Mouse (Mus musculus): Measurements from ENCODE around the gene Enpp1. TPM values are rescaled to one million over a fixed set of nuclear protein-coding genes. Genes with fewer than 3 reads are reported as not detected.

Enpp1 gene
- polyA plus RNA-seq (2015; fragmentation: Nextera tagmentation; extraction: Ambion mirVana): 4.1 and 4.3 TPM in 2 replicates

- WGBS: under 1% methylated on average over 73 of the region's 79 CpGs
- H3K27ac ChIP-seq (replicated peaks): 0 out of 2 replicates have a peak within 1 kb of the TSS, but pooled peaks have one; percentile 36
- H3K9me3 ChIP-seq: no peaks in the 10 kb centered on the region
- no peaks in the 10 kb centered on the region for H3K36me3 ChIP-seq
- H3K9ac ChIP-seq: peak within 1 kb of the TSS; percentile 86
- peaks cover 17% of the 10 kb centered on the region for H3K27me3 ChIP-seq (replicated peaks)
- peak within 1 kb of the TSS; percentile 98 for H3K4me2 ChIP-seq
- ATAC-seq (ENCODE audit: extremely low read depth, insufficient number of reproducible peaks, low FRiP score, low TSS enrichment): peak; percentile 54
- peak within 1 kb of the TSS; percentile 79 for H3K4me3 ChIP-seq
- H3K4me1 ChIP-seq: peaks cover 6% of the 10 kb centered on the region; the same call in 1 of the 2 replicates
Measured at GRCm38 (mm10) chr10:24711480-24712366, at the start of gene Enpp1. TSS of gene Enpp1 (minus strand) at chr10:24712159.

DNA sequence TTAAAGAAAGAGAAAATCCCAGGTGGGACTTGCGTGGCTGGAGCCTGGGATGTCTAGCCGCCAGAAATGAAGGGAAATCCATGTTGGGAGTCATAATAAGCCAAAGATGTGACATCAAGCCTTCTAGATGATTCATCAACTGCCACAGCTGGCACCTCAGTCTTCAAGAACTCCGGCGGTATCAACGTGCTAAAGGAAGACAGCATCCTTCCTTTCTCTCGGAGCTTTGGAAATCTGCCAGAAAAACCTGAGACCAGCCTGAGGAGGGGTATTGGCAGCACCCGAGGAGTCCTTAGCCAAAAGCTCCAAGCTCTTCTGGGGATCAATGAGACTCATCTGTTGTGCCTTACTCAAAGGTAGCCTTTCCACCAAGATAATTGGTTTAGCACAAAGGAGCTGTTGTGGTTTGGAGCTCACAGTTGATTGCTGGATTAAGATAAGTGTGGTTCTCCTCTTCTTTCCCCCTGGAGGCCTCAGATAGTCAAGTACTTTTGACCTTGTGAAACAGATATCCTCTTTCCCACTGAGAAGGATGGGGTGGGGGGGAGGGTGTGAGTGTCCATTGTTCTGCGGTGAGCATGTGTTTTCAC is 46.5 kb upstream of the Enpp1 start:
- H3K9me3 ChIP-seq: no peaks in the 10 kb centered on the region
- no peaks in the 10 kb centered on the region for H3K27me3 ChIP-seq (replicated peaks)
- H3K27ac ChIP-seq (replicated peaks): no peak overlapping the region
- no peak overlapping the region for H3K4me3 ChIP-seq
- H3K4me2 ChIP-seq: no peak overlapping the region
- no peak overlapping the region for H3K9ac ChIP-seq
- H3K36me3 ChIP-seq: no peaks in the 10 kb centered on the region
- no peak for ATAC-seq (ENCODE audit: extremely low read depth, insufficient number of reproducible peaks, low FRiP score, low TSS enrichment)
- 26% methylated on average over 8 of the region's 8 CpGs for WGBS
- peaks cover 20% of the 10 kb centered on the region for H3K4me1 ChIP-seq

DNA sequence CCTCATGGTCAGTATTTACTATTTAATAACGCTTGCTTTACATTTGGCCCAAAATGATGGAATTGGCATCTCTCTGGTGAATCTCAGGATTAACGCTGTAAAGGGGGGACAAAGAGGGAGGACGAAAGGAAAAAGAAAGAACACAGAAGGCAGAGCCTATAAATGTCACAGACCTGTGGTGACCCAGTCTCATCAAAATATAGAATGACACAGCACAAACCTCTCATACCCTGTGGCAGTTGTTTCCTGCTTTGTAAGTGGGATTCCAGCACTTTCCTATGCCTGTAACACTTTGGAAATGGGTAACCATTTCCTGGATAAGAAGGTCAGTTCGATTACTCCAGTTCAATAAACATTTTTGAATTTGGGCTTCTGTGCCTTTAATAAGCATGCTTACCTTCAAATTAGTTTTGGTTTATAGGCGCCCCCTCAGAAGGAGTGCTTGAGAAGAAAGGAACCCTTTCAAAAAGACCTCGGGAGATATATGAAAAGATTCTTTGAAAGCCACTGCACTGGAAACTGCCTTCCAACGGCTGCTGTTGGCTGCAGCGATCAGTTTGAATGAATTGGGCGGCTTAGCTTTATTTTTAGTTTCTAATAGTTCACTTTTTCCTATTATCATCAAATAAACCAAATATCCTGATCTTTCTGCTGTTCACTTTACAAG is 43.0 kb upstream of the Enpp1 start:
- Histone ChIP-seq H3K4me2 (peak overlapping the region; percentile 65), H3K4me1 (peaks cover 20% of the 10 kb centered on the region), H3K36me3 (no peaks in the 10 kb centered on the region), H3K4me3 (no peak overlapping the region), H3K27me3 (replicated peaks) (no peaks in the 10 kb centered on the region), H3K27ac (replicated peaks) (no peak overlapping the region), H3K9ac (no peak overlapping the region), H3K9me3 (no peaks in the 10 kb centered on the region)
- no peak for ATAC-seq (ENCODE audit: extremely low read depth, insufficient number of reproducible peaks, low FRiP score, low TSS enrichment)
- 72% methylated on average over 9 of the region's 9 CpGs for WGBS

DNA sequence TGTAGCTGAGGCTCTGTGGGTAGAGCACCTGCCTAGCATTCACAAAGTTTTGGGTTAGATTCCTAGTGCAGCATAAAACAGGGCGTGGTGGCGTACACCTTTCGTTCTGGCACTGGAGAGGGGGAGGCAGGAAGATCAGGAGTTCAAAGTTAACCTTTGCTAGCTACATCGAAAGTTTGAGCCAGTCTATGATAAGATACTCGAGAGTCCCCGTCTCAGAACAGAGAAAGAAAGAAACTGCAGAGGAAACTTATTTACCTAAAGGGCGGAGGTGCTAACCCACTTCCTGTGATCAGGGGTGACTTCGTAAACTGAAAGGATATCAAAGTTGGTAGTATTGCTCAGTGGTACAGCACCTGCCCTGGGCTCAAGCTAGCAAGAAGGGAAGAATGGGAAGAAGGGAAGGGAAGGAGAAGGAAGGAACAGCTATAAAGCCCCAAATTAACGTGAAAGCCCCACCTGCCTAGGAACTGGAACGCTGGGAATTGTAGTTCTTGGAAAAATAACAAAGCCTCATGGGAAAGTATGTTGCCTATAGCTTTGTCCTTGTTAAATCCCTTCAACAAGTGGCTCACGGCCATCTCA is 42.4 kb upstream of the Enpp1 start:
- H3K9me3 ChIP-seq: no peaks in the 10 kb centered on the region
- no peaks in the 10 kb centered on the region for H3K36me3 ChIP-seq
- H3K4me2 ChIP-seq: peak overlapping the region; percentile 65
- WGBS: 35% methylated on average over 11 of the region's 11 CpGs
- ATAC-seq (ENCODE audit: extremely low read depth, insufficient number of reproducible peaks, low FRiP score, low TSS enrichment): no peak
- peak overlapping the region; percentile 45 for H3K9ac ChIP-seq
- H3K4me3 ChIP-seq: peak overlapping the region; percentile 51
- no peak overlapping the region for H3K27ac ChIP-seq (replicated peaks)
- no peaks in the 10 kb centered on the region for H3K27me3 ChIP-seq (replicated peaks)
- H3K4me1 ChIP-seq: peaks cover 20% of the 10 kb centered on the region

DNA sequence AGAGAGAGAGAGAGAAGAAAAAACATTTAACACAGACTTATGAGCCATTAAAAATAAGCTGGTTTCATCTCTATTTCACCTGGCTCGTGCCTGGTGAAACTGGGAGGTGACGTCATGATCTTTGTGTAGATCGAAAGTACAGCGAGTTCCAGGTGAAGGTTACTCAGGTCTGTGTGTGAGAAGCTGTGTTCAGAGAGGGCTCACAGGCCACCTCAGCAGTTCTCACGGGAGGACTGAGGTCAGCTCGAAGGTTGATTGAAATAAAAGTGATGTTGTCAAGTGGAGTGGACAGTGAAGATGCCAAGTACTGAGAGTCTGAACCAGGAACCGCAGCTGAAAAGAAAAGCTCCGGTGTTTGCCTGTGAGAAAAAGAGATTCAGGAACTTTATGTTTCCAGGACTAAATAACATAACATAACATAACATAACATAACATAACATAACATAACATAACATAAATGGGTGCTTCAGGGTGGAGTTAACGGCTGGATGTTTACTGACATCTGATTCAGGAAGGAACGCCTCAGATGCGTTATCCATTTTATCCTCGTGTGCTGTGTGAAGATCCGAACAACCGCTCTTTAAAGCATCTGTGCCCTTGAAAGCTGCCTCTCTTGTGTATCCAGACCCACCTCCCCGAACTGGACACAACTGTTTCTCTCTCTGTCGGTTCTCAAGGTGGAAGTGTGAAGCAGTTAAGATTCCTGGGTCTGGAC is 41.7 kb upstream of the Enpp1 start:
- Histone ChIP-seq H3K27ac (replicated peaks) (no peak overlapping the region), H3K36me3 (no peaks in the 10 kb centered on the region), H3K4me2 (peak overlapping the region; percentile 65), H3K9ac (peak overlapping the region; percentile 45; the same call in 1 of the 2 replicates), H3K4me3 (peak overlapping the region; percentile 51), H3K9me3 (no peaks in the 10 kb centered on the region), H3K27me3 (replicated peaks) (no peaks in the 10 kb centered on the region), H3K4me1 (peaks cover 18% of the 10 kb centered on the region)
- no peak for ATAC-seq (ENCODE audit: extremely low read depth, insufficient number of reproducible peaks, low FRiP score, low TSS enrichment)
- 61% methylated on average over 16 of the region's 16 CpGs for WGBS

GRCm38 (mm10) chr10:24742950-24743487 is 31.1 kb upstream of the Enpp1 start:
- Histone ChIP-seq H3K27ac (replicated peaks) (no peak overlapping the region), H3K9me3 (no peaks in the 10 kb centered on the region), H3K9ac (no peak overlapping the region), H3K4me3 (no peak overlapping the region), H3K4me2 (no peak overlapping the region), H3K36me3 (no peaks in the 10 kb centered on the region), H3K27me3 (replicated peaks) (no peaks in the 10 kb centered on the region), H3K4me1 (peaks cover 13% of the 10 kb centered on the region)
- ATAC-seq (ENCODE audit: extremely low read depth, insufficient number of reproducible peaks, low FRiP score, low TSS enrichment): no peak
- 75% methylated on average over 11 of the region's 13 CpGs for WGBS

- Histone ChIP-seq H3K27ac (replicated peaks) (no peak overlapping the region), H3K27me3 (replicated peaks) (no peaks in the 10 kb centered on the region), H3K9me3 (no peaks in the 10 kb centered on the region), H3K4me2 (no peak overlapping the region), H3K9ac (no peak overlapping the region), H3K36me3 (no peaks in the 10 kb centered on the region), H3K4me1 (peaks cover 16% of the 10 kb centered on the region), H3K4me3 (no peak overlapping the region)
- WGBS: 35% methylated on average over 7 of the region's 7 CpGs
- ATAC-seq (ENCODE audit: extremely low read depth, insufficient number of reproducible peaks, low FRiP score, low TSS enrichment): no peak
Measured at GRCm38 (mm10) chr10:24741229-24742198, 29.6 kb upstream of the Enpp1 start.

DNA sequence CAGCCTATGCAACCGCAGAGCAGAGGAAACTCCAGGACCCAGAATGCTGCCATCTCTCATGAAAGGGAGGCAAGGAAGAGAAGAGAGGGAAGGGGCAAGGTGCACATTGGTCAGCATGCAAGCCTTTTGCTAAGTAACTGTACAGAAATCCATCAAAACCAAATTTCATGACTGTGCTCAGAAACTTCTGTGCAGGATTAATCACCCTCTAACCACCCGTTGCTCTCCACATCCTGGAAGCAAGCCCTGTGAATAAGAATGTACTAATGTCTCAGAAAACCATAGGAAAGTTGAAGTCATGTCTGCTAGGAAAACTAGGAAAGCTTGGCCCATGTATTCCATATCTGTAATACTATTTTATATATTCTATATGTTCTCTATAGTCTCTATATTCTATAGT is 27.2 kb upstream of the Enpp1 start:
- Histone ChIP-seq H3K27ac (replicated peaks) (no peak overlapping the region), H3K4me3 (no peak overlapping the region), H3K4me2 (no peak overlapping the region), H3K4me1 (peaks cover 16% of the 10 kb centered on the region), H3K9me3 (no peaks in the 10 kb centered on the region), H3K27me3 (replicated peaks) (no peaks in the 10 kb centered on the region), H3K9ac (no peak overlapping the region), H3K36me3 (no peaks in the 10 kb centered on the region)
- WGBS: 65% methylated on average over 2 of the region's 2 CpGs
- no peak for ATAC-seq (ENCODE audit: extremely low read depth, insufficient number of reproducible peaks, low FRiP score, low TSS enrichment)

DNA sequence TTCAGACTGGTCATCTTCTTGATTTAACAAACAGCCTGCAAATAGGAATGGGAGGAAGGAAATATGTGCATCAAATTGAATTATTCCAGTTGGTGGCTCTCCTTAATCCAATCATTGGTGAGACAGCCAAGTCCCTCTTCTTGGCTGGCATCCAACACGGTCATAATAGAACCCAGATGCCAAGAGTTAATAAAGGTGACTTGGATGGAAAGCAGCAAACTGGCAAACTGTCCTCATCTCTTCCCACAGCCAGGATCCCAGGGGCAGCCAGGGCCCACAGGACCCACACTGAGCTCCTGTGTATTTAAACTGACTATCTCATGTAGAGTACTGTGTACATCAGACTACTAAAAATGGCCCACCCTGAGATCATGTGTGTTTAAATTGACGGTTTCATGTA is 26.5 kb upstream of the Enpp1 start:
- no peaks in the 10 kb centered on the region for H3K36me3 ChIP-seq
- ATAC-seq (ENCODE audit: extremely low read depth, insufficient number of reproducible peaks, low FRiP score, low TSS enrichment): no peak

More for the DNA sequence above, 26.5 kb upstream of the Enpp1 start:
- Histone ChIP-seq H3K4me1 (peaks cover 16% of the 10 kb centered on the region), H3K4me3 (no peak overlapping the region), H3K9me3 (no peaks in the 10 kb centered on the region), H3K27me3 (replicated peaks) (no peaks in the 10 kb centered on the region), H3K27ac (replicated peaks) (no peak overlapping the region), H3K9ac (no peak overlapping the region), H3K4me2 (no peak overlapping the region)
- 72% methylated on average over 2 of the region's 2 CpGs for WGBS
